Mouse (Mus musculus): ENCODE results near the gene Ttc9b. TPM values are rescaled to one million over a fixed set of nuclear protein-coding genes. Genes with fewer than 3 reads are reported as not detected.
A peak's percentile ranks its signal among the peaks of the same experiment; 100 is the strongest.

The Ttc9b gene
- polyA plus RNA-seq (2014; fragmentation: Nextera tagmentation; extraction: Ambion mirVana) = 69.3 and 73.8 TPM in 2 replicates

DNA sequence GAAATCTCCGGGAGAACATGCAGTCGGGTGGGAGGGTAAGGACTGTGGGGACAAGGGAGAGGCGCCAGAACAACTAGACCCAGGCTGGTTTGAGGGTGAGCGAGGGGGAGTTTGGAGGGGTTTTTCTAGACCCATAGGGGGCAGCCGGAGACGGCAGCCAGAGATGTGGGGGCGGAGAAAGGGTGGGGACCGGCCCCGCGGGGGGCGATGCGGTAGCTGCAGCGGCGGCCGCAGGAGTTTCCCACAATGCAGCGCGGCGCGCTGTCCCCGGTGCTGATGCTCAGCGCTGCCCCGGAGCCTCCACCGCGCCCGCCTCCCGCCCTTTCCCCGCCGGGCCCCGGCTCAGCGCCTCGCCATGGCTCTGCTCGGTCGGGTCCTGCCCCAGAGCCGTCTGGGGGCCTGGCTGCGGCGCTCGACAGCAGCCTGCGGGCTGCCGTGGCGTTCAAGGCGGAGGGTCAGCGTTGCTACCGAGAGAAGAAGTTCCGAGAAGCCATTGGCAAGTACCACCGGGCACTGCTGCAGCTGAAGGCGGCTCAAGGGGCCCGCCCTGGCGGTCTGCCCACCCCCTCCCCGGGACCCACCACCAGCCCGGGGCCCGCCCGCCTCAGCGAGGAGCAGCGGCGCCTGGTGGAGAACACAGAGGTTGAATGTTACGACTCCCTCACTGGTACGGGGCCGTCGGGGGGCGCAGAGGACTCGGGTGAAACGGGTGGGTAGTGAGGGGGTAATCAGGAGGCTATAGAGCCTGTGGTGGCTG lies at the start of gene Ttc9b:
Gene Ttc9b, plus strand, starts transcription at position 235 of the 757 bp plus-strand sequence.
- Histone ChIP-seq H3K27ac (ENCODE audit: low read depth, low read length) (peak within 1 kb of the TSS; percentile 92), H3K36me3 (ENCODE audit: control insufficient read depth, insufficient read depth, low read length) (peaks cover 35% of the 10 kb centered on the region), H3K9ac (ENCODE audit: low read length) (peak within 1 kb of the TSS; percentile 84), H3K4me3 (ENCODE audit: low read depth, low read length) (peak within 1 kb of the TSS; percentile 66), H3K27me3 (replicated peaks; ENCODE audit: control insufficient read depth, insufficient read depth, low read length) (peaks cover 2% of the 10 kb centered on the region; the same call in 1 of the 2 replicates), H3K4me2 (ENCODE audit: low read length) (peak within 1 kb of the TSS; percentile 80), H3K4me1 (ENCODE audit: control insufficient read depth, insufficient read depth, low read length) (peaks cover 2% of the 10 kb centered on the region; the same call in 1 of the 2 replicates), H3K9me3 (replicated peaks; ENCODE audit: control insufficient read depth, low read length) (no peaks in the 10 kb centered on the region)
- WGBS = 1% methylated on average over 58 of the region's 62 CpGs
- ATAC-seq = peak; percentile 80
- DNase-seq (ENCODE audit: low spot score) = peak; percentile 89

DNA sequence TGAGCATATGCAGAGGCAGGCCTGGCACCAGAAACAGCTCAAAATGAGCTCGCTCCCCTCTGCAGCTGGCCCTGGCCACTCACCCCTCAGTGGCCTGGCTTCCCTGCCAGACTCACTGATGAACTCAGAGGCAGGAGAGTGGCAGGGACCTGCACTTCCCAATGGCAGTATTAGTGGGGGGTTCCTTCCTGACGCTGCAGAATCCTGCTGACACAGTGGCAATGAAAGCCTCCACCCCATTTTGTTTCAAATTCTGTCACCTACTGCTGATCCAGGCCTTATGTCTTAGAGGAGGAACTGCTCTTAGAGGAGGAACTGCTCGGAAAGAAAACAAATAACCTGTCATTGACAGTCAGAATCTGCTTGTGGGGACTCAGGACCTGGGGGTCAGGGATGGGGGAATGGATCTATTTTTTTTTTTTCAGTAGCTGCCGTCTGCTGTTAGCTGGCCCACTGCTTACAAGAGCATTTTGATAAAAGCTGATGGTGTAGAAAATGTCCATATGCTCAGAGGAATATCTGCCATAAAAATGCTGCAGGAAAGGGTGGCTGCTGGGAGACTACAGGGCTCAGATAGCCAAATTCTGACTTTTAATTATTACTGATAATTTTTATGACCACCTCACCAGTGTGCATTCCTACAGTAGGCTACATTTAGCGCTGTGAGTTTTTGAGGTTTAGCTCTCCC lies 48.9 kb upstream of the Ttc9b start:
- H3K27me3 ChIP-seq (replicated peaks; ENCODE audit: control insufficient read depth, insufficient read depth, low read length) = no peaks in the 10 kb centered on the region
- ATAC-seq (no peak), DNase-seq (ENCODE audit: low spot score) (peak; percentile 27)
- 60% methylated on average over 5 of the region's 5 CpGs for WGBS
- peak overlapping the region; percentile 74 for H3K27ac ChIP-seq (ENCODE audit: low read depth, low read length)
- no peaks in the 10 kb centered on the region for H3K9me3 ChIP-seq (replicated peaks; ENCODE audit: control insufficient read depth, low read length)
- peaks cover 16% of the 10 kb centered on the region for H3K4me1 ChIP-seq (ENCODE audit: control insufficient read depth, insufficient read depth, low read length)
- H3K36me3 ChIP-seq (ENCODE audit: control insufficient read depth, insufficient read depth, low read length) = peaks cover 7% of the 10 kb centered on the region
- H3K9ac ChIP-seq (ENCODE audit: low read length) = peak overlapping the region; percentile 21; the same call in 1 of the 2 replicates
- no peak overlapping the region for H3K4me3 ChIP-seq (ENCODE audit: low read depth, low read length)
- H3K4me2 ChIP-seq (ENCODE audit: low read length) = no peak overlapping the region

DNA sequence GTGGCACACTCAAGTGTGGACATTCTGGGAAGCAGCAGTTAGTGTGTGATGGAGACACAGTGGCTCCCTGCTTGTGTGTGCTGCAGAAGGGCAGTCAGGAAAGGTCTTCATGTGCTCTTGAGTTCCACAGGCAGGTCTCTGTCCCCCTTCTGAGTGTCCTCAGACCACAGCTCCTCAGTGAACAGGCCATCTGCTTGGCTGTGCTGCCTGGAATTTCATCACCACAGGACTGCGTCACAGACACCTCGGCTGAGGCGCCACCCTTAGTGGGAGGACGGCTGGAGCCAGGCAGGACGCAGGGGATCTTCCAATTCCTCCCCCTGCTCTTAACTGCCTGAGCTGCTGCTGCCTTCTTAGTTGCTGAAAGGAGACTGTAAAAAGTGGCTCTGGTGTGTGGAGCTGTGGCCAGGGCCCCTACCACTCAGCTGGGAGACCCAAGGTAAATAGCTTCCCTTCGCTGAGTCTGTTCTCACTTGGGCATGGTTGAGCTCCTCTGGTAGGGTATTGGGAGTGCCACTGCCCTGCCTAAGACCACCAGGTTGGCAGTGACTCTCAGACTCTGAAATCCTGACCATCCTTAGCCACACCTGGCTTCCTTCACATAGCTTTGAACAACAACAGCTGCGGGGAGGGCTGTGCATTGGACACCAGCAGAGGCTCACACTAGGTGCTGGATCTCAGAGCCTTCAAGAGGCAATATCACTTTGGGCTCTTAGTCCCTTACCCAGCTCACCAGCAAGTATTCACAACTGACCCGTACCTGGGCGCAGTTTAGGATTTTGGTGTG lies 48.0 kb upstream of the Ttc9b start:
- Histone ChIP-seq H3K9ac (ENCODE audit: low read length) (peak overlapping the region; percentile 21; the same call in 1 of the 2 replicates), H3K27me3 (replicated peaks; ENCODE audit: control insufficient read depth, insufficient read depth, low read length) (no peaks in the 10 kb centered on the region), H3K4me1 (ENCODE audit: control insufficient read depth, insufficient read depth, low read length) (peaks cover 16% of the 10 kb centered on the region), H3K4me2 (ENCODE audit: low read length) (no peak overlapping the region), H3K27ac (ENCODE audit: low read depth, low read length) (peak overlapping the region; percentile 74), H3K36me3 (ENCODE audit: control insufficient read depth, insufficient read depth, low read length) (peaks cover 14% of the 10 kb centered on the region), H3K4me3 (ENCODE audit: low read depth, low read length) (no peak overlapping the region), H3K9me3 (replicated peaks; ENCODE audit: control insufficient read depth, low read length) (no peaks in the 10 kb centered on the region)
- DNase-seq (ENCODE audit: low spot score) (no peak), ATAC-seq (0 out of 2 replicates have a peak, but pooled peaks have one; percentile 24)
- WGBS = 80% methylated on average over 9 of the region's 9 CpGs

DNA sequence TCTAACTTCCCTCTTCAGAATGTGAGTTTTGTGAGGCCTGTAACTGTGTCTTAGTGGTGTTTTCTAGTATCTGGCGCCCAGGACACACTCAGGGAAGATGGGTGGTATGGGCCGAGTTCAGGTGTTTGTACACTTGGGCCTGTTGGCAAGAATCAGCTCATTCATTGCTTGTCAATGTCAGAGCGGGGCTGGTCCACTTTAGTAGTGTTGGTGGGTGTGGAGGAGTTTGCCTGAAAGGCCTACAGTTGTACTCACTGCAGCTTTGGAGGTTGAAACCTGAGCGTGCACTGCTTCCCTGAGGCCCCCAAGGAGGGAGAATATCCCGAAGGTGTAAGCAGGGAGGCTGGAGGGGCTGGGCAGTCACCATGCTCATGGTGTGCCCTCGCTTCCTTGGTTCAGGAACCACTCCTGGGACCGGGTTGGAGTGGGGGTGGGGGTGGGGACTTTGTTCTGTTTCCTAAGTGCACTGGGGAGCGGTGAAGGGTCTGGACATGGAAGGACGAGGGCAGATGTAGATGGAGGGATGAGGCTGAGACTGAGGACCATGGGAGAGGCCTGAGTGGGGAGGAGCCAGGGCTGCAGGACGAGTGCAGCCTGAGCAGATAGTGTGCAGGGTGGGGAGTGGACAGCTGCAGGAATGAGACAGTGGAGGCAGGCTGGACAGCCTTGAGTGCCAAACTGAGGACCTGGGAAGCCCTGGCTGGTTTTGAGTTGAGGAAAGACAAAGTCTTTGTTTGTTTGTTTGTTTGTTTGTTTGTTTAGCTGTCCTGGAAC lies 47.0 kb upstream of the Ttc9b start:
- Histone ChIP-seq H3K4me2 (ENCODE audit: low read length) (no peak overlapping the region), H3K4me1 (ENCODE audit: control insufficient read depth, insufficient read depth, low read length) (peaks cover 11% of the 10 kb centered on the region), H3K4me3 (ENCODE audit: low read depth, low read length) (no peak overlapping the region), H3K27ac (ENCODE audit: low read depth, low read length) (no peak overlapping the region), H3K36me3 (ENCODE audit: control insufficient read depth, insufficient read depth, low read length) (peaks cover 20% of the 10 kb centered on the region), H3K9ac (ENCODE audit: low read length) (no peak overlapping the region), H3K9me3 (replicated peaks; ENCODE audit: control insufficient read depth, low read length) (no peaks in the 10 kb centered on the region), H3K27me3 (replicated peaks; ENCODE audit: control insufficient read depth, insufficient read depth, low read length) (no peaks in the 10 kb centered on the region)
- no peak for ATAC-seq
- 71% methylated on average over 10 of the region's 10 CpGs for WGBS
- no peak for DNase-seq (ENCODE audit: low spot score)

DNA sequence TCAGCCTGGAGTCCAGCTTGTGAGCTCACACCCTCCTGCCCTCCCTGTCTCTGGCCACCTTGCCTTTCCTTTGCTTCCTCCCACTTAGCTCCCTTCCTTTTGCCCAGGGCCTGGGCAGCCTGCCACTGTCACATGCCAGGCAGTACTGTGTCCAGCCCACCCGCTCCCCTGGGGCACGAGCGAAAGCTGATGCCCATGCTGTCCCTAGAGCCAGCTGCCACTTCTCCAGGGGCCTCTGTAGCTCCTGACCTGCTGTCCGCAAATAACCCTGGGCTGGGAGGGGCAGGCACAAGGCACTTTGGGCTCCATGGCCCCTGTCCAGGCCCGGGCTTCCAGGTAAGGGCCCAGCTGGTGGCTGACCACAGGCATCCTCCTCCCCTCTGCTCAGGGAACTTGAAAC lies 46.1 kb upstream of the Ttc9b start:
- DNase-seq (ENCODE audit: low spot score) (no peak), ATAC-seq (no peak)

DNA sequence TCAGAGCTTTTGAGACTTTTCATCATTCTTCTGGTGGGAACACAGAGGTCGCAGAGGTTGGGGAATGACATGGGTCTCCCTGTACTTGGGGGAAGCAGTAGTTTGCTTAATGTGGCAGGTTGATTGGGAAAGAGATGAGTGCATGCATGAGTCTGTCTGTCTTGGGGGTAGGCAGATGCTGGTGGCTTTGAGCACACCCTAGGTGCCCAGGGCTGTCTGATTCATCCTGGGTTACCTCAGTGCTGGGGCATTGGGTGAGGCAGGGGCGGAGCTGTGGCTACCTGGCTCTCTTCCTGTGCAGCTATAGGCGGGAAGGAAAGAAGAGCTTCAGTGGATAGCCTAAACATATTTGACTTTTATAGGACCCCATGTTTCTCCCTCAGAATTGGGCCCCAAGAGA lies 45.6 kb upstream of the Ttc9b start:
- no peak overlapping the region for H3K27ac ChIP-seq (ENCODE audit: low read depth, low read length)

More for the DNA sequence above, 46.1 kb upstream of the Ttc9b start:
- Histone ChIP-seq H3K9me3 (replicated peaks; ENCODE audit: control insufficient read depth, low read length) (no peaks in the 10 kb centered on the region), H3K4me3 (ENCODE audit: low read depth, low read length) (no peak overlapping the region), H3K27ac (ENCODE audit: low read depth, low read length) (no peak overlapping the region), H3K36me3 (ENCODE audit: control insufficient read depth, insufficient read depth, low read length) (peaks cover 20% of the 10 kb centered on the region), H3K4me1 (ENCODE audit: control insufficient read depth, insufficient read depth, low read length) (peaks cover 9% of the 10 kb centered on the region), H3K9ac (ENCODE audit: low read length) (no peak overlapping the region), H3K27me3 (replicated peaks; ENCODE audit: control insufficient read depth, insufficient read depth, low read length) (no peaks in the 10 kb centered on the region), H3K4me2 (ENCODE audit: low read length) (no peak overlapping the region)
- WGBS = 76% methylated on average over 5 of the region's 5 CpGs

DNA sequence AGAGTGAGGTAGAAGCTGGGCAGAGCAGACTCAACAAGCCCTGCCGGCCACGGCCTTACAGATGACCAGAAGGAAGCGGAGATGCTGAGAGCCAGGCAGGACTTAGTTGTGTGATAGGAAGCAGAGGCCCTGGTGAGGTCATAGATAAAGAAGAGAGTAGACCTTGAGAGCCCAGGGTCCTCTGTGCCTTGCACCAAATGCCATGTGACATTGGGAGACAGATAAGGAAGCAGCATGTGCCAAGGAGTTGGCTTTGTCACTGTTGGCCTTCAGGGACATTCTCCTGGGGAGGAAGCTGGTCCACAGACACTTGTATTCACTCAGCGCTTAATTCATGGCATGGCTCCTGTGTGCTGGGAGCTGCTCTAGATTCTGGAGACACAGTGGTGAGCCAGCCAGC lies 44.4 kb upstream of the Ttc9b start:
- WGBS = 94% methylated on average over 4 of the region's 4 CpGs

More for the DNA sequence above, 45.6 kb upstream of the Ttc9b start:
- no peaks in the 10 kb centered on the region for H3K9me3 ChIP-seq (replicated peaks; ENCODE audit: control insufficient read depth, low read length)
- H3K4me2 ChIP-seq (ENCODE audit: low read length) = no peak overlapping the region
- H3K36me3 ChIP-seq (ENCODE audit: control insufficient read depth, insufficient read depth, low read length) = peaks cover 20% of the 10 kb centered on the region
- no peak overlapping the region for H3K9ac ChIP-seq (ENCODE audit: low read length)
- peaks cover 12% of the 10 kb centered on the region for H3K4me1 ChIP-seq (ENCODE audit: control insufficient read depth, insufficient read depth, low read length)
- H3K4me3 ChIP-seq (ENCODE audit: low read depth, low read length) = no peak overlapping the region
- no peaks in the 10 kb centered on the region for H3K27me3 ChIP-seq (replicated peaks; ENCODE audit: control insufficient read depth, insufficient read depth, low read length)
- DNase-seq (ENCODE audit: low spot score) (no peak), ATAC-seq (no peak)
- WGBS = 98% methylated on average over 3 of the region's 3 CpGs

DNA sequence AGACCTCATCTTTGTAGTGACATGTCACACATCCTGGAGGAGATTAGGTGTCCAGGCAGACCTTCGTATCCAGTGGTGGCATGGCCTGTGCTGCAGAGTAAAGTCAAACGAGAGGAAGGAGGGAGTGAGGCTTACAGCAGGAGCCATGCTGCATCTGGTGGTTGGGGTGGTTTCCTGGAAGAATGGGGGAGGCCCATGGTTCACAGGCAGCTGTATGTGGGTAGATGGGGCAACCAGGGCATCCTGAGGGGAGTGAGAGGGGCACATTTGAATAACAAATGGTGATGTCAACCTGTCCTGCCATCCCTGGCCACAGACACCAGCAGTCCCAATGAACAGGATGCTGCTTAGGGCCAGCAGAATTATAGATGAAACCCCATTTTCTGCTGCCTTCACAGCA lies 44.0 kb upstream of the Ttc9b start:
- H3K27ac ChIP-seq (ENCODE audit: low read depth, low read length) = no peak overlapping the region
- no peak overlapping the region for H3K9ac ChIP-seq (ENCODE audit: low read length)
- 91% methylated on average over 2 of the region's 2 CpGs for WGBS
- no peaks in the 10 kb centered on the region for H3K27me3 ChIP-seq (replicated peaks; ENCODE audit: control insufficient read depth, insufficient read depth, low read length)
- peaks cover 20% of the 10 kb centered on the region for H3K36me3 ChIP-seq (ENCODE audit: control insufficient read depth, insufficient read depth, low read length)
- no peak overlapping the region for H3K4me2 ChIP-seq (ENCODE audit: low read length)
- ATAC-seq = no peak
- H3K9me3 ChIP-seq (replicated peaks; ENCODE audit: control insufficient read depth, low read length) = no peaks in the 10 kb centered on the region
- peaks cover 28% of the 10 kb centered on the region for H3K4me1 ChIP-seq (ENCODE audit: control insufficient read depth, insufficient read depth, low read length)
- no peak overlapping the region for H3K4me3 ChIP-seq (ENCODE audit: low read depth, low read length)
- DNase-seq (ENCODE audit: low spot score) = no peak

More for the DNA sequence above, 44.4 kb upstream of the Ttc9b start:
- Histone ChIP-seq H3K9me3 (replicated peaks; ENCODE audit: control insufficient read depth, low read length) (no peaks in the 10 kb centered on the region), H3K9ac (ENCODE audit: low read length) (no peak overlapping the region), H3K4me3 (ENCODE audit: low read depth, low read length) (no peak overlapping the region), H3K36me3 (ENCODE audit: control insufficient read depth, insufficient read depth, low read length) (peaks cover 20% of the 10 kb centered on the region), H3K27ac (ENCODE audit: low read depth, low read length) (no peak overlapping the region), H3K27me3 (replicated peaks; ENCODE audit: control insufficient read depth, insufficient read depth, low read length) (no peaks in the 10 kb centered on the region), H3K4me1 (ENCODE audit: control insufficient read depth, insufficient read depth, low read length) (peaks cover 24% of the 10 kb centered on the region), H3K4me2 (ENCODE audit: low read length) (no peak overlapping the region)
- no peak for ATAC-seq
- DNase-seq (ENCODE audit: low spot score) = no peak

Measured in forebrain, embryonic 14.5 days (tissue).